In the genomic region with DNA sequence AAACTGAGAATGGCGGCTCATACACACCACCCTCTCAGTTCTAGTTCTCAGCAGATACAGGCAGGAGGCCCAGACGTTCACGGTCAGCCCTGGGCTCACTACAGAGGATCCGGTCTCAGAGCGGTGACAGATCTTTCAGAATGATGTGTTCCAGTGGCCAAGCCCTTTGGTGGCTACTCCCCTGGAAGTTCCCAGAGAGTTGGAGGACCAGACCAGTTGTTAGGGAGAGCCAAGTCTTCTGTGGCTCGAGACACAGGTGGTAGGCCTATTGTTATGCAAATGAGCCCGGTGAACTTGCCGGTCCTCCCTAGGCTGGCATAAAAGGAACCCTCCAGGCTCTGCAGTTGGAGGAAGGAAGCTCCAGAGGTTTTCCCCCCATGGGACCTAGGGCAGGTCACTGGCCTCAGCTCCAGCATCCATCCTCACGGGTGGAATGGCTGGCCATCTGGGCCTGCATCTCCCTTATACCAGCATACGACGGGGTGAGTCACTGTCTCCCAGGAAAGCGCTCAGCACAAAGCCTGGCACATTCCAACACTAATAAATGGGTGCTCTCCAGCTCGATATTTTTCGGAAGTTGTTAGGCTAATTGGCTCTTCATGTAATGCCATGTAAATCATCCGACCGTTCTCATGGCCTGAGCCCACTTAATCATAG, we compare ENCODE assay signal across 14 mouse cellular contexts. TPM values are rescaled to one million over a fixed set of nuclear protein-coding genes. Genes with fewer than 3 reads are reported as not detected.
DNase-seq lines count a peak whose midpoint lies in the region; ATAC-seq and TF ChIP-seq lines count a peak whose summit lies in the region.
"Had no signal": no experiment of that assay in that cellular context is flagged by ENCODE, and none has a peak within 500 bp of the region (broad histone marks: within the 10 kb centered on the region; RNA-seq: fewer than 3 reads in every experiment).

No protein-coding gene starts in this region.

- H3K4me3 ChIP-seq in kidney, embryonic 14.5 days (ENCODE audit: low read length), result no peak overlapping the region
- no peak overlapping the region for H3K4me3 ChIP-seq in kidney, embryonic 15.5 days (replicated peaks)
- no peak overlapping the region for H3K4me3 ChIP-seq in intestine, postnatal 0 days (ENCODE audit: low read depth, low read length)
- H3K4me3 ChIP-seq: erythroblast, embryonic 14.5 days; heart, embryonic 13.5 days; hindbrain, embryonic 15.5 days had no signal

- H3K9me3 ChIP-seq in kidney, embryonic 14.5 days (ENCODE audit: control insufficient read depth, low read length), result no peaks in the 10 kb centered on the region
- H3K9me3 ChIP-seq in kidney, embryonic 15.5 days (replicated peaks), result no peaks in the 10 kb centered on the region
- H3K9me3 ChIP-seq in intestine, postnatal 0 days (ENCODE audit: control insufficient read depth), result no peaks in the 10 kb centered on the region
- H3K9me3 ChIP-seq: heart, embryonic 13.5 days; hindbrain, embryonic 15.5 days had no signal

- H3K4me2 ChIP-seq in kidney, embryonic 14.5 days (replicated peaks; ENCODE audit: low read depth, low read length), result no peak overlapping the region
- no peak overlapping the region for H3K4me2 ChIP-seq in kidney, embryonic 15.5 days
- H3K4me2 ChIP-seq in intestine, postnatal 0 days (replicated peaks; ENCODE audit: low read depth), result no peak overlapping the region
- H3K4me2 ChIP-seq: heart, embryonic 13.5 days; hindbrain, embryonic 15.5 days had no signal

- 25% methylated on average over 16 of the region's 16 CpGs for WGBS in kidney, embryonic 14.5 days
- 28% methylated on average over 16 of the region's 16 CpGs for WGBS in kidney, embryonic 15.5 days
- WGBS in intestine, postnatal 0 days, result 60% methylated on average over 16 of the region's 16 CpGs

- no peaks in the 10 kb centered on the region for H3K36me3 ChIP-seq in kidney, embryonic 14.5 days (ENCODE audit: control insufficient read depth, insufficient read depth, low read length)
- no peaks in the 10 kb centered on the region for H3K36me3 ChIP-seq in kidney, embryonic 15.5 days
- H3K36me3 ChIP-seq in intestine, postnatal 0 days (ENCODE audit: control insufficient read depth, insufficient read depth), result no peaks in the 10 kb centered on the region
- H3K36me3 ChIP-seq: heart, embryonic 13.5 days; hindbrain, embryonic 15.5 days had no signal

- TF ChIP-seq CTCF in intestine, postnatal 0 days (IDR thresholded peaks at IDR 0.05; ENCODE audit: low read depth), result no peak

- no peaks in the 10 kb centered on the region for H3K27me3 ChIP-seq in kidney, embryonic 14.5 days (ENCODE audit: control insufficient read depth, insufficient read depth, low read length)
- peaks cover 27% of the 10 kb centered on the region; the same call in 1 of the 2 replicates for H3K27me3 ChIP-seq in kidney, embryonic 15.5 days
- no peaks in the 10 kb centered on the region; the same call in 1 of the 2 replicates for H3K27me3 ChIP-seq in intestine, postnatal 0 days (replicated peaks; ENCODE audit: control insufficient read depth, insufficient read depth, low read length)

- no peak overlapping the region for H3K27ac ChIP-seq in kidney, embryonic 14.5 days (ENCODE audit: low read depth, low read length)
- H3K27ac ChIP-seq in kidney, embryonic 15.5 days, result no peak overlapping the region
- no peak overlapping the region for H3K27ac ChIP-seq in intestine, postnatal 0 days (ENCODE audit: low read depth, low read length)
- H3K27ac ChIP-seq: heart, embryonic 13.5 days; hindbrain, embryonic 15.5 days had no signal

- H3K4me1 ChIP-seq in kidney, embryonic 14.5 days (ENCODE audit: control insufficient read depth, insufficient read depth, low read length), result peaks cover 28% of the 10 kb centered on the region
- peaks cover 55% of the 10 kb centered on the region for H3K4me1 ChIP-seq in kidney, embryonic 15.5 days
- 0 out of 2 replicates have a peak, but pooled peaks cover 5% of the 10 kb centered on the region for H3K4me1 ChIP-seq in intestine, postnatal 0 days (replicated peaks; ENCODE audit: control insufficient read depth, insufficient read depth, low read length)

- peak; percentile 59 for DNase-seq in adrenal gland, adult 2 months
- no peak for DNase-seq in adrenal gland, adult 8-10 months
- DNase-seq in 3134 (ENCODE audit: extremely low read depth, insufficient read length, low spot score) (peak; percentile 43), adipocyte (ENCODE audit: low spot score) (no peak)
- DNase-seq in embryo, embryonic 10.5 days (ENCODE audit: low spot score), result peak; percentile 40
- DNase-seq: gastrocnemius, postnatal 10 days; kidney, adult 8-10 months; lung, postnatal 10 days had no signal

- peak overlapping the region; percentile 12; the same call in 1 of the 2 replicates for H3K9ac ChIP-seq in kidney, embryonic 14.5 days (ENCODE audit: low read depth, low read length)
- H3K9ac ChIP-seq in kidney, embryonic 15.5 days, result no peak overlapping the region
- no peak overlapping the region for H3K9ac ChIP-seq in intestine, postnatal 0 days (ENCODE audit: low read depth, low read length)
- H3K9ac ChIP-seq: heart, embryonic 13.5 days; hindbrain, embryonic 15.5 days had no signal

- no peak for ATAC-seq in kidney, embryonic 14.5 days (ENCODE audit: low FRiP score, low TSS enrichment)
- no peak for ATAC-seq in kidney, embryonic 15.5 days (replicated peaks; ENCODE audit: low FRiP score)
- ATAC-seq in intestine, postnatal 0 days, result no peak

RNA-seq across cellular contexts. Expression of a gene that starts 3.6 kb away (rescaled TPM):
- 10 to 100 TPM; 32.1 to 48.6 TPM for total RNA-seq in adrenal gland, adult 2 months (2021)
- 56.1 and 60.3 TPM in 2 replicates for polyA plus RNA-seq in adrenal gland, adult 2 months (2012; rRNA removed)
- total RNA-seq in adrenal gland, adult 8-10 months (2022), result 10 to 100 TPM; 36.9 to 81.7 (median 55.2) TPM
- polyA plus RNA-seq in kidney, embryonic 14.5 days (2014; fragmentation: Nextera tagmentation; extraction: Ambion mirVana), result 18.1 and 27.5 TPM in 2 replicates
- polyA plus RNA-seq in kidney, embryonic 15.5 days (2015; fragmentation: Nextera tagmentation; extraction: Ambion mirVana), result 15.4 and 15.5 TPM in 2 replicates
- 3.3 TPM in 2 replicates for polyA plus RNA-seq in intestine, postnatal 0 days (2015; fragmentation: Nextera tagmentation; extraction: Ambion mirVana)

RNA-seq across cellular contexts. Expression of a gene that starts 54.6 kb away (rescaled TPM):
- 100 to 1,000 TPM; 396 to 522 TPM for total RNA-seq in adrenal gland, adult 2 months (2021)
- polyA plus RNA-seq in adrenal gland, adult 2 months (2012; rRNA removed), result 10.6 and 11.1 TPM in 2 replicates
- 100 to 1,000 TPM; 463 to 561 (median 519) TPM for total RNA-seq in adrenal gland, adult 8-10 months (2022)
- 843 and 964 TPM in 2 replicates for polyA plus RNA-seq in kidney, embryonic 14.5 days (2014; fragmentation: Nextera tagmentation; extraction: Ambion mirVana)
- polyA plus RNA-seq in kidney, embryonic 15.5 days (2015; fragmentation: Nextera tagmentation; extraction: Ambion mirVana), result 790 and 863 TPM in 2 replicates
- polyA plus RNA-seq in intestine, postnatal 0 days (2015; fragmentation: Nextera tagmentation; extraction: Ambion mirVana), result 605 and 624 TPM in 2 replicates

Comparison
In these comparisons a context has a peak if more than half of its experiments do, and no peak if none do; other contexts are left out.
1. DNase-seq: peak in adrenal gland, adult 2 months (single experiment), 3134 (single experiment) and embryo, embryonic 10.5 days (single experiment); none in adrenal gland, adult 8-10 months (single experiment) and adipocyte (single experiment).
2. RNA of a gene that starts 54.6 kb away (polyA plus RNA-seq): 843 to 964 TPM in kidney, embryonic 14.5 days, 790 to 863 TPM in kidney, embryonic 15.5 days and 605 to 624 TPM in intestine, postnatal 0 days; 10.6 to 11.1 TPM in adrenal gland, adult 2 months; every median in the first group is over 10 times any median in the second.